In genomic region chr10:128232420-128232985, GRCm38 (mm10) we compare ENCODE assay signal across 9 mouse cellular contexts. TPM values are rescaled to one million over a fixed set of nuclear protein-coding genes. Genes with fewer than 3 reads are reported as not detected.
DNase-seq lines count a peak whose midpoint lies in the region; ATAC-seq and TF ChIP-seq lines count a peak whose summit lies in the region.
"Had no signal": no experiment of that assay in that cellular context is flagged by ENCODE, and none has a peak within 500 bp of the region (broad histone marks: within the 10 kb centered on the region; RNA-seq: fewer than 3 reads in every experiment).

No protein-coding gene starts in this region.

- peak; percentile 26 for ATAC-seq in heart, embryonic 12.5 days (ENCODE audit: insufficient number of reproducible peaks, low FRiP score)
- peak; percentile 31; the same call in 1 of the 2 replicates for ATAC-seq in kidney, embryonic 16.5 days (ENCODE audit: low FRiP score, low TSS enrichment)
- peak; percentile 62 for ATAC-seq in monocyte, adult 5-6 weeks (replicated peaks; ENCODE audit: insufficient number of reproducible peaks, low FRiP score, low TSS enrichment, poor library complexity, severe bottlenecking)

- H3K4me3 ChIP-seq in heart, embryonic 12.5 days, result peak overlapping the region; percentile 82
- H3K4me3 ChIP-seq in kidney, embryonic 16.5 days (ENCODE audit: low read length), result peak overlapping the region; percentile 89
- H3K4me3 ChIP-seq in liver, adult 2 months (ENCODE audit: insufficient read depth, low read depth, low read length), result peak overlapping the region; percentile 82

- no peaks in the 10 kb centered on the region for H3K36me3 ChIP-seq in heart, embryonic 12.5 days
- H3K36me3 ChIP-seq in kidney, embryonic 16.5 days (ENCODE audit: insufficient read depth, low read length), result 0 out of 2 replicates have a peak, but pooled peaks cover 5% of the 10 kb centered on the region
- H3K36me3 ChIP-seq in liver, adult 2 months (ENCODE audit: control insufficient read depth, insufficient read depth, low read length), result no peaks in the 10 kb centered on the region

- no peaks in the 10 kb centered on the region for H3K79me2 ChIP-seq in liver, adult 2 months (ENCODE audit: control insufficient read depth, insufficient read depth, low read length)

- peak overlapping the region; percentile 90 for H3K27ac ChIP-seq in heart, embryonic 12.5 days (ENCODE audit: poor library complexity, severe bottlenecking)
- peak overlapping the region; percentile 98 for H3K27ac ChIP-seq in kidney, embryonic 16.5 days (ENCODE audit: low read length)
- H3K27ac ChIP-seq in liver, adult 2 months (replicated peaks; ENCODE audit: insufficient read depth, low read depth, low read length), result peak overlapping the region; percentile 97

- WGBS in heart, embryonic 12.5 days, result under 1% methylated on average over 14 of the region's 14 CpGs
- WGBS in kidney, embryonic 16.5 days, result under 1% methylated on average over 14 of the region's 14 CpGs
- WGBS in liver, adult 2 months, result under 1% methylated on average over 14 of the region's 14 CpGs

- DNase-seq in CD4-positive helper T cell, adult 2 months (ENCODE audit: low read depth, low spot score), result peak; percentile 84
- DNase-seq in adipocyte (ENCODE audit: low spot score), result peak; percentile 83
- peak; percentile 82 for DNase-seq in embryo, embryonic 9.5 days (ENCODE audit: extremely low spot score)
- peak; percentile 86 for DNase-seq in liver, adult 2 months (ENCODE audit: extremely low read depth, low read depth, low spot score)
- peak; percentile 74 for DNase-seq in telencephalon, adult 2 months (ENCODE audit: low read depth, low spot score)

- peaks cover 13% of the 10 kb centered on the region for H3K4me1 ChIP-seq in heart, embryonic 12.5 days (replicated peaks)
- peaks cover 14% of the 10 kb centered on the region for H3K4me1 ChIP-seq in kidney, embryonic 16.5 days (ENCODE audit: insufficient read depth, low read length)
- no peaks in the 10 kb centered on the region for H3K4me1 ChIP-seq in liver, adult 2 months (ENCODE audit: control insufficient read depth, insufficient read depth, low read length)

- TF ChIP-seq POLR2A in liver, adult 2 months (IDR thresholded peaks at IDR 0.05; ENCODE audit: extremely low read depth, insufficient read depth, low read length), result no peak

- no peaks in the 10 kb centered on the region for H3K9me3 ChIP-seq in heart, embryonic 12.5 days (replicated peaks)
- H3K9me3 ChIP-seq in kidney, embryonic 16.5 days (ENCODE audit: low read length), result no peaks in the 10 kb centered on the region

- TF ChIP-seq CTCF in liver, adult 2 months (IDR thresholded peaks at IDR 0.05; ENCODE audit: low read depth, low read length), result peak; percentile 56

- peak overlapping the region; percentile 80 for H3K4me2 ChIP-seq in heart, embryonic 12.5 days
- H3K4me2 ChIP-seq in kidney, embryonic 16.5 days (replicated peaks; ENCODE audit: low read depth, low read length), result peak overlapping the region; percentile 85

- peak overlapping the region; percentile 93 for H3K9ac ChIP-seq in heart, embryonic 12.5 days
- H3K9ac ChIP-seq in kidney, embryonic 16.5 days (replicated peaks; ENCODE audit: low read length), result peak overlapping the region; percentile 88
- peak overlapping the region; percentile 93 for H3K9ac ChIP-seq in liver, adult 2 months (ENCODE audit: low read depth, low read length)

- H3K27me3 ChIP-seq in heart, embryonic 12.5 days (replicated peaks), result no peaks in the 10 kb centered on the region
- H3K27me3 ChIP-seq in kidney, embryonic 16.5 days (ENCODE audit: insufficient read depth, low read length), result no peaks in the 10 kb centered on the region
- no peaks in the 10 kb centered on the region for H3K27me3 ChIP-seq in liver, adult 2 months (ENCODE audit: control insufficient read depth, insufficient read depth, low read length)

RNA-seq across cellular contexts. Expression of gene Timeless, which starts 0.6 kb away (rescaled TPM):
- polyA plus RNA-seq in heart, embryonic 12.5 days (2016; fragmentation: Nextera tagmentation; extraction: Ambion mirVana), result 37.6 and 44.5 TPM in 2 replicates
- 64.5 and 68.2 TPM in 2 replicates for polyA plus RNA-seq in kidney, embryonic 16.5 days (2015; fragmentation: Nextera tagmentation; extraction: Ambion mirVana)
- total RNA-seq in liver, adult 2 months (2014; rRNA removed), result 1.6 and 1.7 TPM in 2 replicates
- 0.75 and 1.1 TPM in 2 replicates for polyA plus RNA-seq in liver, adult 2 months (2012; rRNA removed)
- 6.0 to 13.5 TPM (median 9.7 TPM) in 3 replicates for total RNA-seq in monocyte, adult 5-6 weeks (2017)

RNA-seq across cellular contexts. Expression of gene Mip, which starts 6.9 kb away (rescaled TPM):
- not detected in 2 replicates for polyA plus RNA-seq in heart, embryonic 12.5 days (2016; fragmentation: Nextera tagmentation; extraction: Ambion mirVana)
- polyA plus RNA-seq in kidney, embryonic 16.5 days (2015; fragmentation: Nextera tagmentation; extraction: Ambion mirVana), result not detected in 2 replicates
- total RNA-seq in liver, adult 2 months (2014; rRNA removed), result not detected in 2 replicates
- not detected in 2 replicates for polyA plus RNA-seq in liver, adult 2 months (2012; rRNA removed)
- total RNA-seq in monocyte, adult 5-6 weeks (2017), result not detected in 3 replicates
- total RNA-seq: heart, postnatal 14 days had no signal

RNA-seq across cellular contexts. Expression of gene Spryd4, which starts 20.9 kb away (rescaled TPM):
- polyA plus RNA-seq in heart, embryonic 12.5 days (2016; fragmentation: Nextera tagmentation; extraction: Ambion mirVana), result 35.7 and 36.4 TPM in 2 replicates
- 34.2 and 38.6 TPM in 2 replicates for polyA plus RNA-seq in kidney, embryonic 16.5 days (2015; fragmentation: Nextera tagmentation; extraction: Ambion mirVana)
- 20.8 and 21.1 TPM in 2 replicates for total RNA-seq in liver, adult 2 months (2014; rRNA removed)
- 30.2 and 33.1 TPM in 2 replicates for polyA plus RNA-seq in liver, adult 2 months (2012; rRNA removed)
- 5.1 to 9.0 TPM (median 7.3 TPM) in 3 replicates for total RNA-seq in monocyte, adult 5-6 weeks (2017)

RNA-seq across cellular contexts. Expression of gene Apon, which starts 21.4 kb away (rescaled TPM):
- polyA plus RNA-seq in heart, embryonic 12.5 days (2016; fragmentation: Nextera tagmentation; extraction: Ambion mirVana), result 0.20 and 0.31 TPM in 2 replicates
- 0.39 and 0.66 TPM in 2 replicates for polyA plus RNA-seq in kidney, embryonic 16.5 days (2015; fragmentation: Nextera tagmentation; extraction: Ambion mirVana)
- total RNA-seq in liver, adult 2 months (2014; rRNA removed), result 201 and 227 TPM in 2 replicates
- polyA plus RNA-seq in liver, adult 2 months (2012; rRNA removed), result 446 and 456 TPM in 2 replicates
- total RNA-seq in monocyte, adult 5-6 weeks (2017), result not detected in 3 replicates

RNA-seq across cellular contexts. Expression of gene Apof, which starts 36.0 kb away (rescaled TPM):
- 0.45 TPM in 1 of 2 replicates, not detected in the other for polyA plus RNA-seq in heart, embryonic 12.5 days (2016; fragmentation: Nextera tagmentation; extraction: Ambion mirVana)
- 0.62 and 0.69 TPM in 2 replicates for polyA plus RNA-seq in kidney, embryonic 16.5 days (2015; fragmentation: Nextera tagmentation; extraction: Ambion mirVana)
- 1,199 and 1,422 TPM in 2 replicates for total RNA-seq in liver, adult 2 months (2014; rRNA removed)
- polyA plus RNA-seq in liver, adult 2 months (2012; rRNA removed), result 2,021 and 2,079 TPM in 2 replicates
- 0.39 TPM in 1 of 3 replicates, not detected in the others for total RNA-seq in monocyte, adult 5-6 weeks (2017)
- total RNA-seq: heart, postnatal 14 days had no signal

Comparison
In these comparisons a context has a peak if more than half of its experiments do, and no peak if none do; other contexts are left out.
1. Peak in every context shown above with its lines: DNase-seq, ATAC-seq, H3K4me3 ChIP-seq and H3K27ac ChIP-seq.
2. RNA of gene Timeless, which starts 0.6 kb away (polyA plus RNA-seq): 64.5 to 68.2 TPM in kidney, embryonic 16.5 days and 37.6 to 44.5 TPM in heart, embryonic 12.5 days; 0.75 to 1.1 TPM in liver, adult 2 months; every median in the first group is over 10 times any median in the second.